Comparison of ENCODE assay signal across 9 mouse cellular contexts in genomic region chr5:143974931-143975630, GRCm38 (mm10). TPM values are rescaled to one million over a fixed set of nuclear protein-coding genes. Genes with fewer than 3 reads are reported as not detected.
A peak's percentile ranks its signal among the peaks of the same experiment; 100 is the strongest.
DNase-seq lines count a peak whose midpoint lies in the region; ATAC-seq lines count a peak whose summit lies in the region.
"Had no signal": no experiment of that assay in that cellular context is flagged by ENCODE, and none has a peak within 500 bp of the region (broad histone marks: within the 10 kb centered on the region; RNA-seq: fewer than 3 reads in every experiment).

No protein-coding gene starts in this region.

- WGBS in intestine, embryonic 15.5 days: 52% methylated on average over 4 of the region's 4 CpGs
- WGBS in limb, embryonic 11.5 days: 50% methylated on average over 4 of the region's 4 CpGs
- 53% methylated on average over 4 of the region's 4 CpGs for WGBS in midbrain, embryonic 13.5 days

- no peak overlapping the region for H3K4me3 ChIP-seq in intestine, embryonic 15.5 days (replicated peaks)
- no peak overlapping the region for H3K4me3 ChIP-seq in limb, embryonic 11.5 days (ENCODE audit: low read depth, low read length)
- no peak overlapping the region for H3K4me3 ChIP-seq in midbrain, embryonic 13.5 days (replicated peaks)
- H3K4me3 ChIP-seq: embryonic facial prominence, embryonic 15.5 days had no signal

- H3K4me2 ChIP-seq in intestine, embryonic 15.5 days (replicated peaks): no peak overlapping the region
- H3K4me2 ChIP-seq in limb, embryonic 11.5 days (ENCODE audit: low read depth, severe bottlenecking): no peak overlapping the region
- H3K4me2 ChIP-seq in midbrain, embryonic 13.5 days (replicated peaks): no peak overlapping the region
- H3K4me2 ChIP-seq: embryonic facial prominence, embryonic 15.5 days had no signal

- H3K9me3 ChIP-seq in intestine, embryonic 15.5 days: no peaks in the 10 kb centered on the region
- H3K9me3 ChIP-seq in limb, embryonic 11.5 days (ENCODE audit: control insufficient read depth, low read length): no peaks in the 10 kb centered on the region
- no peaks in the 10 kb centered on the region for H3K9me3 ChIP-seq in midbrain, embryonic 13.5 days
- H3K9me3 ChIP-seq: embryonic facial prominence, embryonic 15.5 days had no signal

- no peaks in the 10 kb centered on the region for H3K36me3 ChIP-seq in intestine, embryonic 15.5 days
- H3K36me3 ChIP-seq in limb, embryonic 11.5 days (ENCODE audit: control insufficient read depth, insufficient read depth, low read length): no peaks in the 10 kb centered on the region
- H3K36me3 ChIP-seq in midbrain, embryonic 13.5 days: no peaks in the 10 kb centered on the region
- H3K36me3 ChIP-seq: embryonic facial prominence, embryonic 15.5 days had no signal

- no peak overlapping the region for H3K27ac ChIP-seq in intestine, embryonic 15.5 days
- H3K27ac ChIP-seq in limb, embryonic 11.5 days (replicated peaks; ENCODE audit: low read depth, low read length): no peak overlapping the region
- H3K27ac ChIP-seq in midbrain, embryonic 13.5 days: no peak overlapping the region
- H3K27ac ChIP-seq: embryonic facial prominence, embryonic 15.5 days had no signal

- peak; percentile 71 for DNase-seq in A20 (ENCODE audit: low read depth, low spot score)
- peak; percentile 73 for DNase-seq in adrenal gland, adult 2 months
- DNase-seq in embryo, embryonic 11.5 days (ENCODE audit: low read depth, low spot score): peak; percentile 59
- peak; percentile 86 for DNase-seq in limb, embryonic 11.5 days (ENCODE audit: low spot score)
- DNase-seq in spleen, postnatal 14 days (ENCODE audit: low spot score in 2 of 2): peak; percentile 40 to 68

- H3K27me3 ChIP-seq in intestine, embryonic 15.5 days (replicated peaks): no peaks in the 10 kb centered on the region
- H3K27me3 ChIP-seq in limb, embryonic 11.5 days (ENCODE audit: control insufficient read depth, insufficient read depth, low read length): no peaks in the 10 kb centered on the region
- H3K27me3 ChIP-seq in midbrain, embryonic 13.5 days: no peaks in the 10 kb centered on the region
- H3K27me3 ChIP-seq: embryonic facial prominence, embryonic 15.5 days had no signal

- peak; percentile 92 for ATAC-seq in granulocyte monocyte progenitor cell, adult 5-6 weeks (replicated peaks; ENCODE audit: poor library complexity, severe bottlenecking)
- peak; percentile 76 for ATAC-seq in intestine, embryonic 15.5 days
- ATAC-seq in limb, embryonic 11.5 days (ENCODE audit: insufficient number of reproducible peaks, low FRiP score, low TSS enrichment, low read depth): peak; percentile 67; the same call in 1 of the 2 replicates
- ATAC-seq in midbrain, embryonic 13.5 days: peak; percentile 74

- no peaks in the 10 kb centered on the region for H3K4me1 ChIP-seq in intestine, embryonic 15.5 days (replicated peaks)
- H3K4me1 ChIP-seq in limb, embryonic 11.5 days (ENCODE audit: control insufficient read depth, insufficient read depth, low read length): no peaks in the 10 kb centered on the region
- H3K4me1 ChIP-seq in midbrain, embryonic 13.5 days (replicated peaks): no peaks in the 10 kb centered on the region; the same call in 1 of the 2 replicates
- H3K4me1 ChIP-seq: embryonic facial prominence, embryonic 15.5 days had no signal

- no peak overlapping the region for H3K9ac ChIP-seq in intestine, embryonic 15.5 days
- H3K9ac ChIP-seq in limb, embryonic 11.5 days (ENCODE audit: low read length): no peak overlapping the region
- no peak overlapping the region for H3K9ac ChIP-seq in midbrain, embryonic 13.5 days (replicated peaks)
- H3K9ac ChIP-seq: embryonic facial prominence, embryonic 15.5 days had no signal

RNA-seq across cellular contexts. Expression of gene Ccz1, which starts 39.6 kb away (rescaled TPM):
- total RNA-seq in adrenal gland, adult 2 months (2021): 10 to 100 TPM; 51.1 to 57.1 TPM
- 3.5 and 6.6 TPM in 2 replicates for polyA plus RNA-seq in adrenal gland, adult 2 months (2012; rRNA removed)
- total RNA-seq in granulocyte monocyte progenitor cell, adult 5-6 weeks (2014; fragmentation: Nextera tagmentation): 99.9 and 103 TPM in 2 replicates
- 121 and 139 TPM in 2 replicates for total RNA-seq in granulocyte monocyte progenitor cell, adult 5-6 weeks (2017)
- polyA plus RNA-seq in intestine, embryonic 15.5 days (2015; fragmentation: Nextera tagmentation; extraction: Ambion mirVana): 69.0 and 75.7 TPM in 2 replicates
- 110 and 113 TPM in 2 replicates for polyA plus RNA-seq in limb, embryonic 11.5 days (2014; fragmentation: Nextera tagmentation; extraction: Ambion mirVana)
- polyA plus RNA-seq in midbrain, embryonic 13.5 days (2015; fragmentation: Nextera tagmentation; extraction: Ambion mirVana): 94.6 and 95.6 TPM in 2 replicates

RNA-seq across cellular contexts. Expression of gene Rsph10b, which starts 42.2 kb away (rescaled TPM):
- 1 to 10 TPM; 4.3 to 7.4 TPM for total RNA-seq in adrenal gland, adult 2 months (2021)
- polyA plus RNA-seq in adrenal gland, adult 2 months (2012; rRNA removed): 0.21 and 0.31 TPM in 2 replicates
- 0.92 TPM in 1 of 2 replicates, not detected in the other for total RNA-seq in granulocyte monocyte progenitor cell, adult 5-6 weeks (2014; fragmentation: Nextera tagmentation)
- not detected in 2 replicates for total RNA-seq in granulocyte monocyte progenitor cell, adult 5-6 weeks (2017)
- polyA plus RNA-seq in intestine, embryonic 15.5 days (2015; fragmentation: Nextera tagmentation; extraction: Ambion mirVana): 0.20 and 0.39 TPM in 2 replicates
- polyA plus RNA-seq in limb, embryonic 11.5 days (2014; fragmentation: Nextera tagmentation; extraction: Ambion mirVana): 0.68 and 0.73 TPM in 2 replicates
- 2.2 and 2.4 TPM in 2 replicates for polyA plus RNA-seq in midbrain, embryonic 13.5 days (2015; fragmentation: Nextera tagmentation; extraction: Ambion mirVana)

RNA-seq across cellular contexts. Expression of gene Gm42421, which starts 47.1 kb away (rescaled TPM):
- total RNA-seq in adrenal gland, adult 2 months (2021): under 1 TPM in 1 of 2 experiments, not detected in 1; 0.95 TPM
- not detected in 2 replicates for polyA plus RNA-seq in adrenal gland, adult 2 months (2012; rRNA removed)
- not detected in 2 replicates for total RNA-seq in granulocyte monocyte progenitor cell, adult 5-6 weeks (2014; fragmentation: Nextera tagmentation)
- 1.0 TPM in 1 of 2 replicates, not detected in the other for total RNA-seq in granulocyte monocyte progenitor cell, adult 5-6 weeks (2017)
- 0.68 TPM in 1 of 2 replicates, not detected in the other for polyA plus RNA-seq in intestine, embryonic 15.5 days (2015; fragmentation: Nextera tagmentation; extraction: Ambion mirVana)
- polyA plus RNA-seq in limb, embryonic 11.5 days (2014; fragmentation: Nextera tagmentation; extraction: Ambion mirVana): 0.69 and 0.87 TPM in 2 replicates
- polyA plus RNA-seq in midbrain, embryonic 13.5 days (2015; fragmentation: Nextera tagmentation; extraction: Ambion mirVana): 1.4 and 2.3 TPM in 2 replicates

RNA-seq across cellular contexts. Expression of gene Ocm, which starts 51.4 kb away (rescaled TPM):
- total RNA-seq in adrenal gland, adult 2 months (2021): not detected
- polyA plus RNA-seq in adrenal gland, adult 2 months (2012; rRNA removed): not detected in 2 replicates
- not detected in 2 replicates for total RNA-seq in granulocyte monocyte progenitor cell, adult 5-6 weeks (2014; fragmentation: Nextera tagmentation)
- total RNA-seq in granulocyte monocyte progenitor cell, adult 5-6 weeks (2017): not detected in 2 replicates
- polyA plus RNA-seq in intestine, embryonic 15.5 days (2015; fragmentation: Nextera tagmentation; extraction: Ambion mirVana): not detected in 2 replicates
- polyA plus RNA-seq in limb, embryonic 11.5 days (2014; fragmentation: Nextera tagmentation; extraction: Ambion mirVana): not detected in 2 replicates
- polyA plus RNA-seq in midbrain, embryonic 13.5 days (2015; fragmentation: Nextera tagmentation; extraction: Ambion mirVana): not detected in 2 replicates
